Mouse (Mus musculus) stomach, postnatal 0 days (tissue): ENCODE measurements around the gene Tent5c. TPM values are rescaled to one million over a fixed set of nuclear protein-coding genes. Genes with fewer than 3 reads are reported as not detected.

Experiments
- ATAC-seq: fragments of 200-750 bp; cut with Nextera tagmentation; 2 replicates; pipeline ENCODE4 v1.8.0; 2017; ENCODE audit not compliant: low FRiP score, low TSS enrichment
- DNase-seq: peaks from one replicate; pipeline ENCODE4 v3.0.0-alpha.2; 2016; ENCODE audit warnings: low spot score
- H3K27ac ChIP-seq: fragments of 300-500 bp; sonication (generic); replicated peaks from 2 replicates; pipeline ENCODE4 v1.5.1; 2014; ENCODE audit warnings: mild to moderate bottlenecking, control low read depth
- H3K27me3 ChIP-seq: fragments of 300-500 bp; sonication (generic); 2 replicates; pipeline ENCODE4 v1.6.1; 2014; ENCODE audit warnings: low read length; ENCODE audit not compliant: control insufficient read depth, insufficient read depth
- H3K36me3 ChIP-seq: fragments of 300-500 bp; sonication (generic); 2 replicates; pipeline ENCODE4 v1.6.1; 2014; ENCODE audit warnings: low read length, mixed read lengths; ENCODE audit not compliant: control insufficient read depth, insufficient read depth
- H3K4me1 ChIP-seq: fragments of 300-500 bp; sonication (generic); replicated peaks from 2 replicates; pipeline ENCODE4 v1.6.1; 2014; ENCODE audit warnings: antibody characterized with exemption; ENCODE audit not compliant: control insufficient read depth, insufficient read depth
- H3K4me2 ChIP-seq: fragments of 300-500 bp; sonication (generic); replicated peaks from 2 replicates; pipeline ENCODE4 v1.6.1; 2014; ENCODE audit warnings: low read depth, mild to moderate bottlenecking, control low read depth, moderate library complexity
- H3K4me3 ChIP-seq: fragments of 300-500 bp; sonication (generic); 2 replicates; pipeline ENCODE4 v1.5.1; 2014; ENCODE audit warnings: low read depth, low read length, control low read depth
- H3K9ac ChIP-seq: fragments of 300-500 bp; sonication (generic); 2 replicates; pipeline ENCODE4 v1.6.1; 2014; ENCODE audit warnings: mild to moderate bottlenecking, low read length, control low read depth, mixed read lengths
- H3K9me3 ChIP-seq: fragments of 300-500 bp; sonication (generic); 2 replicates; pipeline ENCODE4 v1.6.1; 2016; ENCODE audit warnings: low read length; ENCODE audit not compliant: control insufficient read depth
- CTCF ChIP-seq: IDR thresholded peaks from 2 replicates; pipeline ENCODE4 v1.5.1; 2016; ENCODE audit warnings: antibody characterized with exemption, low read depth, mild to moderate bottlenecking, moderate library complexity
- EP300 ChIP-seq: optimal IDR thresholded peaks from 2 replicates; pipeline ENCODE3; 2016; ENCODE audit warnings: antibody characterized with exemption
- WGBS: fragments of 180-500 bp; shearing (Covaris S2); extraction: QIAGEN DNeasy Blood & Tissue Kit; methylation state at CpG from one replicate; pipeline ENCODE4 v1.1.7; 2014; 5-methylcytosine and 5-hydroxymethylcytosine counted together
- polyA plus RNA-seq: library from polyadenylated mRNA; unstranded; fragments of >200 nt; fragmentation: Nextera tagmentation; extraction: Ambion mirVana; gene quantifications from 2 replicates; pipeline ENCODE4 v1.2.1, GENCODE M21; 2015

Tent5c gene
- polyA plus RNA-seq, 1 experiment from 2014 or later: 2.5 TPM

DNA sequence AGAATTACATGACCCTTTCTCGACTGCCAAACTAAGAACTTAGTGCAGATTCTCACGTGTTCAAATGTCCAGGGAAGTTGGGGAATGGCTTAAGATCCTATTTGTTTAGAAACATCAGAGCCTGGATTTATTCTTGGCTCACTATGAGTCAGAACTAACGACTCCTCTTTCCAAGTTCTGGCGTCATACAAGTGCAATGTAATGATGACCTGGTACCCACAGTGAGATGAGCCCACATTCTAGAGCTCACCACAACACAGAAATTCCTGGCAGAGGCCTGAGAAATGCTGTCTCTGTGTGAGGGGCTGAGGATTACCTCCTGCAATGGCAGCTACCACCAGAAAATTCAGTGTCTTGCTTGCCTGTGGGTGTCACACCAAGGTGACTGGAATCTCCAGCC is 18.1 kb upstream of the Tent5c start:
- Histone ChIP-seq H3K36me3 (no peaks in the 10 kb centered on the region), H3K4me3 (no peak overlapping the region), H3K4me2 (no peak overlapping the region), H3K27ac (no peak overlapping the region), H3K27me3 (no peaks in the 10 kb centered on the region), H3K9ac (no peak overlapping the region), H3K9me3 (no peaks in the 10 kb centered on the region), H3K4me1 (no peaks in the 10 kb centered on the region)
- 47% methylated on average over 4 of the region's 4 CpGs for WGBS
- no peak for ATAC-seq
- TF ChIP-seq EP300 (no peak), CTCF (no peak)
- DNase-seq: no peak

DNA sequence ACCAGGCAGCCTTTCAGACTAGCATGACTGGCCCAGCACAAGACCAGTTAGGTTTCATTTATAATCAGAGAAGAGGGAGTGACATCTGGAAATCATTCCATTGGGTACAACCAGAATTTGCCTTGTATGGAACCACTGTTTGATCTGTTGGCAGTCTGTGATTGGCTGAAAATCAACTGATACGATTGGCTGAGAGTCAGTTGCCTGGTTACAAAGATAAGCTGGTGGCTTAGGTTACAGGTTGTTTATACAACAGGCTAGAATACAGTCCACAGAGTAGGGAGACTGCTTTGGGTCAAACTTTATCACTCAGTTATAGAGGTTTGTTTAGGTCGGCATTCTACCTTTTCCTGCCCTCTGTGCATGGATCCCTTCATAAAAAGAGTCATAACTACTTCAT is 17.6 kb upstream of the Tent5c start:
- no peak overlapping the region for H3K9ac ChIP-seq
- no peak overlapping the region for H3K4me2 ChIP-seq
- no peaks in the 10 kb centered on the region for H3K4me1 ChIP-seq
- peak; percentile 25 for DNase-seq
- ATAC-seq: peak; percentile 89
- 53% methylated on average over 2 of the region's 2 CpGs for WGBS
- no peak overlapping the region for H3K4me3 ChIP-seq
- no peaks in the 10 kb centered on the region for H3K9me3 ChIP-seq
- no peak overlapping the region for H3K27ac ChIP-seq
- H3K36me3 ChIP-seq: no peaks in the 10 kb centered on the region
- TF ChIP-seq EP300: no peak
- no peak for TF ChIP-seq CTCF
- H3K27me3 ChIP-seq: no peaks in the 10 kb centered on the region

DNA sequence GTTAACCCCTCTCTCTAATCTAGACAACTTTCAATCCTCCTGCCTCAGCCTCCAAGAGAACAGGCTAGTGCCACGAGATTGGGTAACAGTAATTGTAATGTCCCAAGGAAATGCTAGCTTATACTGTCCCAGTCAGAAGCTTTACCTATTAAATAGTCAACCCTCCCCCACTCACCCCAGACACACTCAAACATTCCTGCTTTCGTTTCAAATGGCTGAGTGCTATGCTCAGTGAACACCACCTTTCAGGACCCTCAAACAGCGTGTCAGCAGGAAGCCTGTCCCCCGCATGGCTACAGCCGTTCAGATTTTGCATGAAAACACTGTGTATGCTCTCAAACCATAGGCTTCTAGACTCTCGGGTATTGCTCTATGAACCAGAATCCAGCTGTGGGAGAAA is 14.8 kb upstream of the Tent5c start:
- Histone ChIP-seq H3K4me3 (no peak overlapping the region), H3K9me3 (no peaks in the 10 kb centered on the region), H3K36me3 (no peaks in the 10 kb centered on the region)

DNA sequence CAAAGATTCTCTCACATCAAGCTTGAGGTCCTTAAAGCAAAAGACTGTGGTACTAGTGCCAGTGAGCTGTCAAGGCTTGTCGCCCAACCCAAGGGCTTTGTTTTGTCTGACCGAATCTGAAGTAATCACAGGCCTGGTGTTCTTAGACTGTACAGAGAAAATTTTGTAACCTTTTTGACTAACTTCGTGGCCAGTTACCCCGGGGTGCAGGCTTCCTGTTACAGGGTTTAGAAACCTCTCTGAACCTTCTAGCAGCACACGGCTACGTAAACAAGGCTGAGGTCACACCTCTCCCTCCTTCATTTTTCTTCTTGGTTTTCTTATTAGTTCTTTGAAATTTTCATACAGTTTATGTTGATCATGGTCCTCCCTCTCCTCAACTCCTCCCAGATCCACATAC is 13.4 kb upstream of the Tent5c start:
- Histone ChIP-seq H3K9ac (no peak overlapping the region), H3K36me3 (no peaks in the 10 kb centered on the region), H3K27ac (no peak overlapping the region), H3K4me3 (no peak overlapping the region), H3K4me2 (no peak overlapping the region), H3K27me3 (no peaks in the 10 kb centered on the region), H3K4me1 (no peaks in the 10 kb centered on the region), H3K9me3 (no peaks in the 10 kb centered on the region)
- DNase-seq (no peak), ATAC-seq (no peak)
- no peak for TF ChIP-seq EP300
- no peak for TF ChIP-seq CTCF
- WGBS: 66% methylated on average over 6 of the region's 6 CpGs

More for the DNA sequence above, 14.8 kb upstream of the Tent5c start:
- DNase-seq (no peak), ATAC-seq (no peak)
- TF ChIP-seq CTCF (no peak), EP300 (no peak)
- Histone ChIP-seq H3K27ac (no peak overlapping the region), H3K9ac (no peak overlapping the region), H3K4me1 (no peaks in the 10 kb centered on the region), H3K4me2 (no peak overlapping the region), H3K27me3 (no peaks in the 10 kb centered on the region)
- 73% methylated on average over 6 of the region's 6 CpGs for WGBS

DNA sequence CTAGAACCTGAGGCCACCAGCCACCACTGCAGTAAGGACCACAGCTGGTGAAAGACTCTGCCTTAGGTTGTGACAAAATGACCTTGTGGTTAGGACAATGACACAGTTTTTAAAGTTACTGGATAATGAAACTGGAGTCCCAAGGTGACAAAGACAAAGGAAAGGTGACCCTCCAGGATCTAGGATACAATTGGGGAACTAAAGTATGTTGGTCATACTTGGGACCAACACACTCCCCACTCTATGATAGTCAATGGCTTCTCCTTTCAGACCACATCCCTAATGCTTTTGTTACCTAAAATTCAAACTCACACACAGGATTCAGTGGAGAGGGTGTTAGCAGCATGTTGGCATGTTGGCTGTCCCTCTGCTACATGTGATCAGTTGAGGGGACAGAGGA is 12.8 kb upstream of the Tent5c start:
- no peak overlapping the region for H3K27ac ChIP-seq
- no peak overlapping the region for H3K9ac ChIP-seq
- no peak overlapping the region for H3K4me2 ChIP-seq
- no peaks in the 10 kb centered on the region for H3K9me3 ChIP-seq
- ATAC-seq (no peak), DNase-seq (no peak)
- no peaks in the 10 kb centered on the region for H3K4me1 ChIP-seq
- H3K4me3 ChIP-seq: no peak overlapping the region
- TF ChIP-seq CTCF (no peak), EP300 (no peak)
- H3K27me3 ChIP-seq: no peaks in the 10 kb centered on the region
- H3K36me3 ChIP-seq: no peaks in the 10 kb centered on the region

DNA sequence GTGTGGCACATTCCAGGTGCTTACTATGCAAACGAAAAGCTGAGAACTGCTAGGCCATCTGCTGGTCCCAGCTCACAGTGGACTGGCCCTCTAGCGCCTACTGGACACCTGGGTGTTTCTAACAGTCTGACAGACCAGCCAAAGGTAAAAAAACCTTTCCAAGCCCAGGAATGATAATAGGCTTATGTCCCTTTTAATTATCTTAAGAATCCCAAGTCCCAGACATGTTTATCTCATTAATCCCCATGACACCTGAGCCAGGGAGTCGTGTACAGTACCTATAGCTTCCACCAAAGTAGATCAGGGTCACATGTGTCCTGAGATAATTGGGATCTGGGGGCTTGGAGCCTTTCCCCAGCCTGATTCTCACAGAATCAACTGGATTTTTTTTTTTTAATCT is 7.0 kb upstream of the Tent5c start:
- TF ChIP-seq CTCF: no peak
- no peak for TF ChIP-seq EP300
- Histone ChIP-seq H3K36me3 (no peaks in the 10 kb centered on the region), H3K4me1 (no peaks in the 10 kb centered on the region), H3K27ac (no peak overlapping the region), H3K4me2 (no peak overlapping the region), H3K9me3 (no peaks in the 10 kb centered on the region), H3K27me3 (no peaks in the 10 kb centered on the region), H3K9ac (no peak overlapping the region), H3K4me3 (no peak overlapping the region)
- ATAC-seq (no peak), DNase-seq (no peak)
- 62% methylated on average over 3 of the region's 3 CpGs for WGBS
